Mouse (Mus musculus) heart, postnatal 0 days (tissue): ENCODE measurements at regions not wholly inside any gene's neighbourhood (a gene's known extent, or its start where the extent isn't known, plus 50 kb on each side); places are given as distances from the start of the nearest gene placed in this dataset.
A peak's percentile ranks its signal among the peaks of the same experiment; 100 is the strongest.

Experiments used
- ATAC-seq: fragments of 200-750 bp; cut with Nextera tagmentation; 2 replicates; pipeline ENCODE4 v1.8.0; 2017; ENCODE audit warnings: low read depth, moderate number of reproducible peaks, moderate library complexity; ENCODE audit not compliant: insufficient read depth
- DNase-seq: peaks from one replicate; pipeline ENCODE4 v3.0.0-alpha.2; 2016; ENCODE audit warnings: low spot score
- H3K27ac ChIP-seq: fragments of 300-500 bp; sonication (generic); 2 replicates; pipeline ENCODE4 v1.5.1; 2014; ENCODE audit warnings: low read depth, mild to moderate bottlenecking
- H3K27me3 ChIP-seq: fragments of 300-500 bp; sonication (generic); 2 replicates; pipeline ENCODE4 v1.6.1; 2014; ENCODE audit warnings: low read length, mixed read lengths; ENCODE audit not compliant: control insufficient read depth, insufficient read depth
- H3K36me3 ChIP-seq: fragments of 300-500 bp; sonication (generic); replicated peaks from 2 replicates; pipeline ENCODE4 v1.6.1; 2014; ENCODE audit warnings: low read length, mixed read lengths; ENCODE audit not compliant: control insufficient read depth, insufficient read depth
- H3K4me1 ChIP-seq: fragments of 300-500 bp; sonication (generic); 2 replicates; pipeline ENCODE4 v1.6.1; 2014; ENCODE audit warnings: antibody characterized with exemption; ENCODE audit not compliant: control insufficient read depth, insufficient read depth
- H3K4me2 ChIP-seq: fragments of 300-500 bp; sonication (generic); 2 replicates; pipeline ENCODE4 v1.6.1; 2014; ENCODE audit warnings: low read depth, mild to moderate bottlenecking, low read length, moderate library complexity
- H3K4me3 ChIP-seq: fragments of 300-500 bp; sonication (generic); 2 replicates; pipeline ENCODE4 v1.5.1; 2014; ENCODE audit warnings: low read depth, low read length
- H3K9ac ChIP-seq: fragments of 300-500 bp; sonication (generic); replicated peaks from 2 replicates; pipeline ENCODE4 v1.6.1; 2014; ENCODE audit warnings: low read depth, low read length, mixed read lengths
- H3K9me3 ChIP-seq: fragments of 300-500 bp; sonication (generic); replicated peaks from 2 replicates; pipeline ENCODE4 v1.6.1; 2016; ENCODE audit warnings: low read length; ENCODE audit not compliant: control insufficient read depth
- CTCF ChIP-seq: IDR thresholded peaks from 2 replicates; pipeline ENCODE4 v1.5.1; 2016; ENCODE audit warnings: antibody characterized with exemption, control low read depth, low read depth
- EP300 ChIP-seq: IDR thresholded peaks from 2 replicates; pipeline ENCODE4 v1.6.1; 2016; ENCODE audit warnings: antibody characterized with exemption, low read depth
- WGBS: fragments of 180-500 bp; shearing (Covaris S2); extraction: QIAGEN DNeasy Blood & Tissue Kit; methylation state at CpG from one replicate; pipeline ENCODE4 v1.1.7; 2014; 5-methylcytosine and 5-hydroxymethylcytosine counted together

- DNase-seq = no peak
- no peak overlapping the region for H3K4me2 ChIP-seq
- 68% methylated on average over 4 of the region's 4 CpGs for WGBS
- H3K9ac ChIP-seq = no peak overlapping the region
- TF ChIP-seq EP300 (no peak), CTCF (no peak)
- H3K4me3 ChIP-seq = no peak overlapping the region
- H3K27me3 ChIP-seq = no peaks in the 10 kb centered on the region
- no peaks in the 10 kb centered on the region for H3K9me3 ChIP-seq
- H3K27ac ChIP-seq = no peak overlapping the region
- ATAC-seq = no peak
- H3K4me1 ChIP-seq = no peaks in the 10 kb centered on the region
- H3K36me3 ChIP-seq = no peaks in the 10 kb centered on the region
Observed at GRCm38 (mm10) chr5:44416844-44417589, 190.6 kb upstream of the Tapt1 start.

DNA sequence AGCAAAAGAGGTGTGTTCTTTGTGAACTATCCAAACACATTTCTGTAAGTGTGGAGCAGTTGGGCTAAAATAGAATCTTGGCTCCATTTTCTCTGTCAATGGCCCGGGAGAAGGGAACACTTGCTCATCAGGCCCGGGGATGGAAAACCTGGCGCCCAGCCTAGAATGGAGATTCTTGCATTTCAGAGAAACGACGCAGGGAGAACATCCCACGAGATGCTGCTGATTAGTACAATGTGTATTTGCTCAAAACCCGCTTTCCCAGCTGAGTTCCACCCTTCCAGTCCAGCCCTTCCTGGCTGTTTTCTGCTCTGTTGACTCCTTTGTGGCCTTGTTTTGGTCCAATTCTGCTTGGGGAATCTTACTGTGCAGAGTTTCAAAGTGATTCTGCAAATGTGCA, 188.0 kb upstream of the Tapt1 start:
- H3K4me2 ChIP-seq = no peak overlapping the region
- H3K9ac ChIP-seq = no peak overlapping the region
- no peaks in the 10 kb centered on the region for H3K9me3 ChIP-seq
- H3K27me3 ChIP-seq = no peaks in the 10 kb centered on the region
- no peak overlapping the region for H3K27ac ChIP-seq
- no peaks in the 10 kb centered on the region for H3K4me1 ChIP-seq
- TF ChIP-seq EP300 (no peak), CTCF (no peak)
- no peaks in the 10 kb centered on the region for H3K36me3 ChIP-seq
- peak; percentile 48 for DNase-seq
- ATAC-seq = 0 out of 2 replicates have a peak, but pooled peaks have one; percentile 36
- 29% methylated on average over 7 of the region's 7 CpGs for WGBS
- no peak overlapping the region for H3K4me3 ChIP-seq

- Histone ChIP-seq H3K9ac (no peak overlapping the region), H3K4me3 (no peak overlapping the region), H3K9me3 (no peaks in the 10 kb centered on the region), H3K4me2 (no peak overlapping the region), H3K27me3 (no peaks in the 10 kb centered on the region), H3K4me1 (no peaks in the 10 kb centered on the region), H3K36me3 (no peaks in the 10 kb centered on the region), H3K27ac (no peak overlapping the region)
- ATAC-seq = no peak
- no peak for TF ChIP-seq EP300
- no peak for TF ChIP-seq CTCF
- WGBS = 73% methylated on average over 6 of the region's 6 CpGs
- DNase-seq = no peak
Observed at GRCm38 (mm10) chr5:44403300-44403699, 176.9 kb upstream of the Tapt1 start.

DNA sequence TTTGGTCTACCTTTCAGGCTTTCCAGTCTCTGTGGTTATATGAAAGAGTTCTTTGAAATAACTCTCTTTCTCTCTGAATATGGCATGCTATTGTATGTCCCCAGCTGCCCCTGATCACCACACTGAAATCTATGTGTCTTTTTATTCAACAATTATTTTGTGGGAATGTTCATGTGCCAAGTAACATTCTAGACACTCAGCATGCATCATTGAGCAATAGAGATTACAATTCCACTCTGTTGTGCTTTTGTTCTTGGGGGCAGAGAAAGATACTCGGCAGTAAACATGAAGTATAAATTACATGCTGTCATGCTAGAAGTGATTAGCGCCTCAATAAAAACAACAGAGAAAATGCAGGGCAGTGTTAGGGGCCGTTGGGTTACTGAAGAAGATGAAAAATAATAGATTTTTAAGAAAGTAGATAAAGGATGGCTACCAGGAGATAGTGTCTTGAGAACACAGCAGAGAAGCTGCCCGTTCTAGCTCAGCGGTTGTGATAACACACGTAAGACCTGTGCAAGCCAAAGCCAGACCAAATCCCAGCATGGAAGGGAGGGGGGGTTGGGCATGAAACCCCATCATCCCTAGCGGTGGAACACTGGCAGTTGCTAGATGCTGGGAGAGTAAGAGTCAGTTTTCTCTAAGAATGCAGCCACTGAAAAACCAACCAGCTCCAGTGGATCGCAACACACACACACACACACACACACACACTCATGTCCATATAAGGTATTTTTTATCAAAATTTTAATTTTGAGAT, 174.3 kb upstream of the Tapt1 start:
- ATAC-seq = no peak
- Histone ChIP-seq H3K36me3 (no peaks in the 10 kb centered on the region), H3K4me2 (no peak overlapping the region), H3K27me3 (no peaks in the 10 kb centered on the region), H3K9ac (no peak overlapping the region), H3K27ac (no peak overlapping the region), H3K4me1 (no peaks in the 10 kb centered on the region), H3K4me3 (no peak overlapping the region), H3K9me3 (no peaks in the 10 kb centered on the region)
- DNase-seq = no peak
- TF ChIP-seq CTCF (no peak), EP300 (no peak)
- 72% methylated on average over 8 of the region's 8 CpGs for WGBS

DNA sequence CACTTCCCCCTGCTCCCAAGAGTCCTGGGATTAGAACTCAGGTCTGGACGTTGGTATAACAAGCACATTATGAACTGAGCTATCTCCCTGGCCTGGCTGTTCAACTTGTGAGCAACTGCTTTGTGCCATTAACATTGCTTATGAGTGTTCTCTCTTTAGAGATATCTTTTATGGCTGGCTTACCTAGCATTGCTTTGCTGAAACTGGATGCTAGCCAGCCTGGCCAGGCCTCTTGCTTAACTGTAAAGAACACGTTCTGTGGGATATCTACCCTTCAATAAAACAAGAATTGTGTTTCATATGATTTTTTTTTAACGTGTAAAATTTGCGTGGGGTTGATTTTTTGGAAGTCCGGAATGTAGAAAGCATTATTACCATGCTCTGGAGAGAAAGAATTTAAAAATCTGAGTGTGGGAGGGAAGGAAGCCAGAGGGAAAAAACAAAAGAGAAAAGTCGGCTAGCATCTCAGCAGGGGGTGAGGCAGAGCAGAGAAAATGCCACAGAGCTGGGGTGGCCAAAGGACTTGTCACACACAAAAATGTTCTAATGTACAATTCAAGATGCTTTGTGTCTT, 160.9 kb upstream of the Tapt1 start:
- Histone ChIP-seq H3K36me3 (no peaks in the 10 kb centered on the region), H3K4me3 (no peak overlapping the region), H3K27ac (no peak overlapping the region), H3K27me3 (no peaks in the 10 kb centered on the region), H3K9me3 (no peaks in the 10 kb centered on the region), H3K9ac (no peak overlapping the region), H3K4me1 (no peaks in the 10 kb centered on the region), H3K4me2 (no peak overlapping the region)
- DNase-seq = no peak
- WGBS = 45% methylated on average over 6 of the region's 6 CpGs
- no peak for ATAC-seq
- no peak for TF ChIP-seq EP300
- TF ChIP-seq CTCF = no peak
